Mouse (Mus musculus): ENCODE results near the gene Umps. TPM values are rescaled to one million over a fixed set of nuclear protein-coding genes. Genes with fewer than 3 reads are reported as not detected.

Gene Umps
- polyA plus RNA-seq, 1 experiment from 2014 or later, result 30.9 TPM

DNA sequence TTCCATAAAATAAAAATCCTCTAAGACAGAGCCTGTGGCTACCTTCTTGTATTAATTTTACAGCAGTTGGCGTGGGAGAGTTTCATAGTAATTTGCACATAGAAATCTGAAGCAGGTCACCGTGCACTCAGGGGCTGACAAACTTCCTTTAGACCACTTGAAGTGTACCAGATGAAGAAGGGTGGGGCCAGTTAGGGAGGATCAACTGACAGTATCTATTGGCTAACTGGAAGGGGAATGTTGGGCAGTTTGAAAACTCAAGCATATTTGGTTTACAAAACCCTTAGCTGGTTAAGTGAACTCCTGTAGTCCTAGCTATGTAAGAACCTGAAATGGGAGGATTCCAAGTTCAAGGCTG is 424 bp upstream of the Umps start:
- ATAC-seq, result peak; percentile 17
- WGBS, result 73% methylated on average over 2 of the region's 2 CpGs
- no peaks in the 10 kb centered on the region for H3K27me3 ChIP-seq (replicated peaks; ENCODE audit: control insufficient read depth, insufficient read depth, low read length)
- H3K9me3 ChIP-seq (ENCODE audit: control insufficient read depth, low read length), result no peaks in the 10 kb centered on the region
- H3K9ac ChIP-seq (replicated peaks; ENCODE audit: low read depth, low read length), result peak overlapping the region; percentile 3; the same call in 1 of the 2 replicates
- H3K4me3 ChIP-seq (replicated peaks; ENCODE audit: low read length), result peak overlapping the region; percentile 77
- no peaks in the 10 kb centered on the region for H3K36me3 ChIP-seq (ENCODE audit: control insufficient read depth, insufficient read depth)
- H3K4me1 ChIP-seq (replicated peaks; ENCODE audit: control insufficient read depth, insufficient read depth, low read length), result peaks cover 11% of the 10 kb centered on the region
- no peak overlapping the region for H3K27ac ChIP-seq (ENCODE audit: low read length)
- H3K4me2 ChIP-seq (ENCODE audit: low read length), result peak overlapping the region; percentile 88

DNA sequence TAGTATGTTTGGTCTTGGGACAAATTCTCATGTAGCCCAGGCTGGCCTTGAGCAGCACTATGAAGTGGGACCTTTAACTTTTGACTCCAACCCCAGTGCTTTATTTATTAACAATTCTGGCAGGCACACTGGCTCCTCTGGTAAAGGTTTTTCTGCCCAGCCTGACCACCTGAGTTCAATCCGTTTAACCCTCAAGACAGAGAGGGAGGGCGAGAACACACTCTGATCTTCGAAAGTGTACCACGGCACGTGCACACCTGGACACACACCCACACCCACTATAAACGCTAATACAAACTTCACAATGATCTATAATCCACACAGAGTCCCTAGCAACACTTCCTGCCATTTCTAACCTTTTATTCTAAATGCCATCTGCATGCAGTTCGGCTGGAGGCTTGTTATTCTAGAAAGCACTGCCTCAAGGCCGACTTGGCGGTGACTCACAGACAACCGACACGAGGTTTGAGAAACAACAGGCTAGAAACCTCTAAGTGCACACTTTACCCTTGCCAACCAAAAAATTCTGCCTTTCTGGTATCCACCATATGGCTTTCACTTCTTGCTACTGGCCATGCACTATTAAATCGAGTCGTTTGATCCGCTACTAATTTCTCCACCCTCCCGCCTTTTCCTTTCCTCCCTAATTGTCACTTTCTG is 830 bp downstream of the Umps start:
- no peak overlapping the region for H3K27ac ChIP-seq (ENCODE audit: low read length)
- H3K36me3 ChIP-seq (ENCODE audit: control insufficient read depth, insufficient read depth), result peaks cover 9% of the 10 kb centered on the region; the same call in 1 of the 2 replicates
- H3K9ac ChIP-seq (replicated peaks; ENCODE audit: low read depth, low read length), result peak overlapping the region; percentile 82
- H3K4me3 ChIP-seq (replicated peaks; ENCODE audit: low read length), result peak overlapping the region; percentile 77
- peaks cover 11% of the 10 kb centered on the region for H3K4me1 ChIP-seq (replicated peaks; ENCODE audit: control insufficient read depth, insufficient read depth, low read length)
- peak overlapping the region; percentile 88 for H3K4me2 ChIP-seq (ENCODE audit: low read length)
- no peaks in the 10 kb centered on the region for H3K27me3 ChIP-seq (replicated peaks; ENCODE audit: control insufficient read depth, insufficient read depth, low read length)
- H3K9me3 ChIP-seq (ENCODE audit: control insufficient read depth, low read length), result no peaks in the 10 kb centered on the region
- WGBS, result 15% methylated on average over 15 of the region's 15 CpGs
- ATAC-seq, result peak; percentile 21

DNA sequence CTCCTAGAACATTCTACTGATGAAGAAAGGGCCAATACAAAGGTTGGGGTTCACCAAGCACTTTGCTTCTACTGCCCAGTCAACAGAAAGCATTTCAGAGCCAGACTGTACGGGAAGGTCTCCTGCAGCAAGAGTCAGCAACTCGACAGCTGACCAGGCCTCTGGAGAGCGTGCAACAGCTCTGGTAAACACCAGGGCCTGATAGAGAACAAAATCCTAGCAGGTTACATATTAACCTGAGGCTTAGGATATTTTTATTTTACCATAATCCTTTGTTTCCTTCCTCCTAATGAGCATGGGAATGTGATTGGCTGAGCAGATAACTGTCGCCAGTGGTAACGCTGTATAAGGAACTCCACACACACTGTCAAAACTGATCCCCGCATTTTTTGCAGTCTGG is 3.3 kb downstream of the Umps start:
- H3K27me3 ChIP-seq (replicated peaks; ENCODE audit: control insufficient read depth, insufficient read depth, low read length), result no peaks in the 10 kb centered on the region
- no peak overlapping the region for H3K4me3 ChIP-seq (replicated peaks; ENCODE audit: low read length)
- 94% methylated on average over 6 of the region's 6 CpGs for WGBS
- H3K9ac ChIP-seq (replicated peaks; ENCODE audit: low read depth, low read length), result no peak overlapping the region
- H3K4me1 ChIP-seq (replicated peaks; ENCODE audit: control insufficient read depth, insufficient read depth, low read length), result peaks cover 11% of the 10 kb centered on the region
- H3K4me2 ChIP-seq (ENCODE audit: low read length), result no peak overlapping the region
- H3K27ac ChIP-seq (ENCODE audit: low read length), result no peak overlapping the region
- no peak for ATAC-seq
- no peaks in the 10 kb centered on the region for H3K9me3 ChIP-seq (ENCODE audit: control insufficient read depth, low read length)
- H3K36me3 ChIP-seq (ENCODE audit: control insufficient read depth, insufficient read depth), result peaks cover 18% of the 10 kb centered on the region

DNA sequence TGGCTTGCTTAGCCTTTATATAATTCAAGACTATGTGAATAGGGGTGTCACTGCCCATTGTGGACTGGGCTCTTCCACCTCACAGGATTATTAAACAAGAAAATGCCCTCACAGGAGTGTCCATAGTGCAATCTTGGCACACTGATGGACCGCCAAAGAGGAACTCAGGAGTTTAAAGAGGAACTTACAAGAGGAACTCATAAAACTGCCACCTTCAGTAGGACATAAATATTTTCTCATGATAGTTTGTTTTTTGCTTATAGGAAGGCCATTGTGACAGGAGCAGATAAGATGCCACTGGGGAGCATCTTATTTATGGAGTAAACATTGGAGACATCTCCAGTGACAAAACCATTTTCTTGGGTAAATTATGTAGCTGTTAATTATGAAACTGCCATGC is 12.0 kb downstream of the Umps start:
- Histone ChIP-seq H3K4me3 (replicated peaks; ENCODE audit: low read length) (no peak overlapping the region), H3K4me2 (ENCODE audit: low read length) (no peak overlapping the region), H3K9me3 (ENCODE audit: control insufficient read depth, low read length) (no peaks in the 10 kb centered on the region), H3K4me1 (replicated peaks; ENCODE audit: control insufficient read depth, insufficient read depth, low read length) (no peaks in the 10 kb centered on the region), H3K9ac (replicated peaks; ENCODE audit: low read depth, low read length) (no peak overlapping the region), H3K27ac (ENCODE audit: low read length) (no peak overlapping the region), H3K36me3 (ENCODE audit: control insufficient read depth, insufficient read depth) (peaks cover 29% of the 10 kb centered on the region), H3K27me3 (replicated peaks; ENCODE audit: control insufficient read depth, insufficient read depth, low read length) (no peaks in the 10 kb centered on the region)
- ATAC-seq, result no peak
- WGBS, result 97% methylated on average over 1 of the region's 1 CpGs

DNA sequence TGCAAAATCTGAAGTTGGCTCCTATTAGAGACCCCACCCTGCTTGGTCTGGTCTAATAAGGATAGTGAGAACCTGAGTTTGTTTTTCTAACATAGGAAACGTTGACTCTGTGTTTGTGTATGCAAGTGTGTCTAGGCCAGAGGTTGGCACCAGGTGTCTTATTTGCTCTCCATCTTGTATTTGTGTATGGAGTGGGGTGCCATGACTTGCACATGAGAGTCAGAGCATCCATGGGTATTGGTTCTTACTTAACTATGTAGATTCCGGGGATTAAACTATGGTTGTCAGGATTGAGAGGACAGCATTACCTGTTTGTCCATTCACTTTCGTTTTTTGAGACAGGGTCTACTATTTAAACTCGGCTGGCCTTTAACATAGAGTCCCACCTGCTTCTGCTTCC is 13.8 kb downstream of the Umps start:
- 93% methylated on average over 4 of the region's 4 CpGs for WGBS
- H3K9ac ChIP-seq (replicated peaks; ENCODE audit: low read depth, low read length), result no peak overlapping the region
- H3K4me3 ChIP-seq (replicated peaks; ENCODE audit: low read length), result no peak overlapping the region
- no peaks in the 10 kb centered on the region for H3K4me1 ChIP-seq (replicated peaks; ENCODE audit: control insufficient read depth, insufficient read depth, low read length)
- no peak for ATAC-seq
- H3K4me2 ChIP-seq (ENCODE audit: low read length), result no peak overlapping the region
- no peak overlapping the region for H3K27ac ChIP-seq (ENCODE audit: low read length)
- peaks cover 29% of the 10 kb centered on the region for H3K36me3 ChIP-seq (ENCODE audit: control insufficient read depth, insufficient read depth)
- H3K9me3 ChIP-seq (ENCODE audit: control insufficient read depth, low read length), result no peaks in the 10 kb centered on the region
- H3K27me3 ChIP-seq (replicated peaks; ENCODE audit: control insufficient read depth, insufficient read depth, low read length), result no peaks in the 10 kb centered on the region

DNA sequence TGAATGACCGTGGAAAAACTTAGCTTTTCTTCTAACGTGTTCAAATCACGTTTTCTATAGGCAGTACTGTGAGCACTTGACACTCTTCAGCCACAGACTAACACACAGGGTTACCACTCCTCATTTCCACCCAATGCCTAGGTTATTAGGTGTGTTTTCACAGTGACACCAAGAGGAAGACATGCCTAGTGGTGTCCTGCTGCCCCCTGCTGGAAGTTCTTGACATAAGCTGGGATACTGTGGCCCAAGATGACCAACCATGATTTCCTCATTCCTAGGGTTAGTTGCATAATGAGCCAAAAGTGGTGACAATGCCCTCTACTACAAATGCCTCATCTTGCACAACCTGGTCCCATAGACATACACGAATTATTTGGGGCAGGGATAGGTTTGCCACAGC is 16.0 kb downstream of the Umps start:
- Histone ChIP-seq H3K27me3 (replicated peaks; ENCODE audit: control insufficient read depth, insufficient read depth, low read length) (no peaks in the 10 kb centered on the region), H3K9ac (replicated peaks; ENCODE audit: low read depth, low read length) (no peak overlapping the region), H3K27ac (ENCODE audit: low read length) (no peak overlapping the region), H3K4me3 (replicated peaks; ENCODE audit: low read length) (no peak overlapping the region), H3K4me1 (replicated peaks; ENCODE audit: control insufficient read depth, insufficient read depth, low read length) (no peaks in the 10 kb centered on the region), H3K36me3 (ENCODE audit: control insufficient read depth, insufficient read depth) (peaks cover 19% of the 10 kb centered on the region), H3K4me2 (ENCODE audit: low read length) (no peak overlapping the region), H3K9me3 (ENCODE audit: control insufficient read depth, low read length) (no peaks in the 10 kb centered on the region)
- 35% methylated on average over 4 of the region's 4 CpGs for WGBS
- ATAC-seq, result peak; percentile 71

DNA sequence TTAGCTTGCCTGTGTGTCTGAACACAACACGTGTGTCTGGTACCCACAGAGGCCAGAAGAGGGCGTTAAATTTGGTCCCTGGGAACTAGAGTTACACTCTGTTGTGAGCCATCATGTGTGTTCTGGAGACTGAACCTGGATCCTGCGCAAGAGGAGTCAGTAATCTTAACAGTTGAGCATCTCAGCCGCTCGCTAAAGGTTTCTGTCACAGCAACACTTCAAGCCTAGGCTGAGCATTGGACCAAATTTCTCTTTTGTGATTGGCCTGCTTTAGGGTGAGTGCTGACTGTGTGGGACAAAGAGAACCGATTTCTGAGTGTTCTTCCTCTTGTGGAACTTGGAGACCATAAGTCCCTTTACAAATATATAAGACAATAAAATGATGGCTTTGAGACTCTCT is 16.5 kb downstream of the Umps start:
- no peak for ATAC-seq

DNA sequence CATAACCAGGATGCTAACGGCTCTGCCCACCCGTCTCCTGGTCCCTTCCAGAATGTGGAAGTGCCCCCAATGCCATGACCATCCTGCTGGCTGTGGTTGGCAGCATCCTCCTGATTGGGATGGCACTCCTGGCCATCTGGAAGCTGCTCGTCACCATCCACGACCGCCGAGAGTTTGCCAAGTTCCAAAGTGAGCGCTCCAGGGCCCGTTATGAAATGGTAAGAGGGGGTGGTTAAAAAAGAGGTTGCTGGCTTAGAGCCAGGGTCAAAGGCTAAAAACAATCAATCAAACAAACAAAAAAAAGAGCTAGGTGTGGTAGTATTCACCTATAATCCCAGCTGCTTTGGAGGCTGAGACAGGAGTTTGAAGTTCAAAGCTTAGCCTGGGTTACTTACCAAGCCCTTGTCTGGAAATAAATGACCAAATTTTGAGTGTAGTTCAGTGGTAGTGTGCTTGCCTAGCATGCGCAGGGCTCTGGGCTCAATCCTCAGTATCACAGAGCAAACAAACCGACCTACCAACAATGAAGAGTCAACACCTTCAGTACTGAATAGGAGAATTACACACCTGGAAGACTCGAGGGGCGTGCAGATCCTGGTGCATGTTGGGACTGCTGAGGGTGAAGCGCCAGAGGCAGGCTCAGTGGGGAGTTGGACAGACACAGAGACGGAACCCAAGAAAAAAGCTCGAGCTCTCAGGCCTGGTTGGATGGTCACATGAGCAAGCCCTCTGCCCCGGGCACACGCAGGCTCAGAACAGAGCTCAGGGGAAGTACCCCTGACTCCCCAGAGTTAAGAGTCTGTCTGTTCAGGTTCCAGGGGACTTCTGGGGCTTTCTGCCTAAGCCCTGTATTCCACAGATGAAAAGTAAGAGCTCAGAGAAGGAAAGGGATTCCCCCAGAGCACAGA is 18.9 kb downstream of the Umps start:
- 73% methylated on average over 17 of the region's 17 CpGs for WGBS
- no peak for ATAC-seq

More for the DNA sequence above, 16.5 kb downstream of the Umps start:
- WGBS, result 77% methylated on average over 6 of the region's 6 CpGs
- Histone ChIP-seq H3K27ac (ENCODE audit: low read length) (no peak overlapping the region), H3K36me3 (ENCODE audit: control insufficient read depth, insufficient read depth) (peaks cover 15% of the 10 kb centered on the region), H3K9ac (replicated peaks; ENCODE audit: low read depth, low read length) (no peak overlapping the region), H3K27me3 (replicated peaks; ENCODE audit: control insufficient read depth, insufficient read depth, low read length) (no peaks in the 10 kb centered on the region), H3K9me3 (ENCODE audit: control insufficient read depth, low read length) (no peaks in the 10 kb centered on the region), H3K4me3 (replicated peaks; ENCODE audit: low read length) (no peak overlapping the region), H3K4me1 (replicated peaks; ENCODE audit: control insufficient read depth, insufficient read depth, low read length) (no peaks in the 10 kb centered on the region), H3K4me2 (ENCODE audit: low read length) (no peak overlapping the region)

DNA sequence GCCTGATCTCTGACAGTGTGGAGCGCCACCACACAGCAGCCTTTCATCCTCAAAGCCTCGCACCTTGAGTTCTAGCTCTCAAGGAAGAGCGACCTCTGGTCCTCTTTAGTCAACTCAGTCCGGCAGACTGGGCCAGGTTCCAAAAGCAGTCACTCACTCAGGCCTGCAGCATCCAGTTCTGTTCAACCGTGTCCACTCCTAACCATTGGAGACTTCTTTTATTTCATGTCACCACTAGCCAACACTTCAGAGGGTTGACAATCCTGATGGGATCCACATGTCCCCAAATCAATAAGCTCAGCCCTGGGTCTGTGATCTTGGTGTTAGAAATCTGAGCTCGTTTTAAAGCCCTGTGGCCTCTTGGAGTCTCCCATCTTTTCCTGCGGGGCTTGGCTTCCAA is 20.8 kb downstream of the Umps start:
- Histone ChIP-seq H3K4me2 (ENCODE audit: low read length) (no peak overlapping the region), H3K9ac (replicated peaks; ENCODE audit: low read depth, low read length) (no peak overlapping the region), H3K4me1 (replicated peaks; ENCODE audit: control insufficient read depth, insufficient read depth, low read length) (peaks cover 8% of the 10 kb centered on the region), H3K4me3 (replicated peaks; ENCODE audit: low read length) (no peak overlapping the region), H3K27ac (ENCODE audit: low read length) (no peak overlapping the region), H3K9me3 (ENCODE audit: control insufficient read depth, low read length) (no peaks in the 10 kb centered on the region), H3K36me3 (ENCODE audit: control insufficient read depth, insufficient read depth) (no peaks in the 10 kb centered on the region), H3K27me3 (replicated peaks; ENCODE audit: control insufficient read depth, insufficient read depth, low read length) (no peaks in the 10 kb centered on the region)
- WGBS, result 73% methylated on average over 7 of the region's 7 CpGs
- no peak for ATAC-seq

More for the DNA sequence above, 18.9 kb downstream of the Umps start:
- Histone ChIP-seq H3K9ac (replicated peaks; ENCODE audit: low read depth, low read length) (no peak overlapping the region), H3K27ac (ENCODE audit: low read length) (no peak overlapping the region), H3K4me1 (replicated peaks; ENCODE audit: control insufficient read depth, insufficient read depth, low read length) (no peaks in the 10 kb centered on the region), H3K9me3 (ENCODE audit: control insufficient read depth, low read length) (no peaks in the 10 kb centered on the region), H3K4me2 (ENCODE audit: low read length) (no peak overlapping the region), H3K4me3 (replicated peaks; ENCODE audit: low read length) (no peak overlapping the region), H3K36me3 (ENCODE audit: control insufficient read depth, insufficient read depth) (no peaks in the 10 kb centered on the region), H3K27me3 (replicated peaks; ENCODE audit: control insufficient read depth, insufficient read depth, low read length) (no peaks in the 10 kb centered on the region)
